Mouse (Mus musculus) testis, postnatal 10 days (tissue): ENCODE results near the gene Ugt1a8.
"Not testable (repeated sequence)": the region's sequence is repeated elsewhere in the genome, so short reads cannot be mapped to it uniquely, and the experiment has no call there.

ENCODE experiments used
- DNase-seq: peaks from one replicate; pipeline ENCODE4 v3.0.0; 2021; ENCODE audit warnings: low spot score

Ugt1a8 gene

DNA sequence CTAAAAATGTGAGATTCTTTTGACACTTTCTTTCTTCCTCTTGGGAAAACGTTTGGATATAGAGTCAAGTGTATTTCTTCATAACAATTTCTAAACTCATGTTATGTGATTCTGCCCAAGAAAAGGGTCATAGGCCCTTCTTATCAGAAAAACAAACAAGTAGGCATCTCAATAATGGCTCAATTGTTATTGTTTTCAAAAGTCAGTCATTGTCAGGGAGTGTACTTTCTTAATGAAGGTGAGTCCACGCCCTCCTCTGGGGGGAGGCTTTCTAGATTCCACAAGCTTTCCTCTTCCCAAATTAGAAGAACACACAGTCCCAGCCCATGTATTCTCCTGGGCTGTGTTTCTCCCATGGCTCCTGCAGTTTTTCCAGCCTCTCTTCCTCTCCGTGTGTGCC, at the start of gene Ugt1a8:
TSS of gene Ugt1a8 (plus strand) at position 301 of the 400 bp plus-strand sequence.
- DNase-seq = no peak

- DNase-seq = not testable (repeated sequence)
Measured at GRCm38 (mm10) chr1:88043044-88043443, 44.6 kb upstream of the Ugt1a8 start.

DNA sequence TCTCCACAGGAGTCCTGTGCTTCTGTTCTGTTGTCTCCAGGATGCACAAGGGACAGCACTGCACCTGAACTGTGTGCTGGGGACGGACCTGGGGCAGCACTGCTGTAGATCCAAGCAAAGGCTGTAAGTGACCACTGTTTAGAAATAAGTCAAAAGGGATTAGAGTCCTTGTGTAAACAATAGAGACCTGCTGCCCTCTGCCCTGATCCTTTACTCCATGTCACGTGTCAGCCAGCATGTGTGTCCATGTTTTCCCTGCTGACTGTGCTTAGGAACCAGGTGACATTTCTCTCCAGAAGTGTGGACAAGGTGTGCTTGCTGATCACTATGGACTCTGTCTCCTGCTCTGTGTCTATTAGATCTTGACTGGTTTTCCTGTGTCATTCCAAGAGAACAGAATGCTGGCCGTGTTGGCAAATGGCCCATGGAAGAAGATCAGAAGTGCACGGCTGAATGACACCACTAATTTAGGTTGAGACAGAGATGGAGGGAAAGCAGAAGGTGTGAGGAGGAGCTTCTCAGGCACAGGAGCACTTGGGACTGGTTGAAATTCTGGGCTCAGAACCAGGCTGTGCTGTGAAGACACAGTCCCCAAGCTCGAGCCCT, 42.7 kb upstream of the Ugt1a8 start:
- not testable (repeated sequence) for DNase-seq

GRCm38 (mm10) chr1:88047408-88047807, 40.2 kb upstream of the Ugt1a8 start:
- DNase-seq = not testable (repeated sequence)

DNA sequence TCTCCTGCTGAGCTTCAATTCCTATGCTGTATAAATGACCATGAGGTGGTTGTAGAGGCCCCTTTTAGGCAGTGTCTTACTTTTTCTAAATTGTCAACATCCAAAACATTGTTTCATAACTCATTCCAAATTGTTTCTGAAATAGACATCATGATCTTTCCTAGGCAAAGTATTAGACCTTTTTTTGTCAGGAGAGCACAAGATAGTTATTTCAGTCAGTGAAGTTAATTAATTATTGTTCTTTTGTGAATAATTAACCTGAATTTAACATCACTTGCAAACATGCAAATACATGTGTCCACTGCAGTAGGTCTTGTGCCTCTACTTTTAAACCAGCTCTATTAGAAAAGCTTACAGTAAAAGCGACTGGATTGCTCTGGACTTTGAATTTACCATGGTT, 32.5 kb upstream of the Ugt1a8 start, which contains the start of gene Ugt1a10:
TSS of gene Ugt1a10 (plus strand) at position 301 of the 400 bp plus-strand sequence.
- DNase-seq = no peak

DNA sequence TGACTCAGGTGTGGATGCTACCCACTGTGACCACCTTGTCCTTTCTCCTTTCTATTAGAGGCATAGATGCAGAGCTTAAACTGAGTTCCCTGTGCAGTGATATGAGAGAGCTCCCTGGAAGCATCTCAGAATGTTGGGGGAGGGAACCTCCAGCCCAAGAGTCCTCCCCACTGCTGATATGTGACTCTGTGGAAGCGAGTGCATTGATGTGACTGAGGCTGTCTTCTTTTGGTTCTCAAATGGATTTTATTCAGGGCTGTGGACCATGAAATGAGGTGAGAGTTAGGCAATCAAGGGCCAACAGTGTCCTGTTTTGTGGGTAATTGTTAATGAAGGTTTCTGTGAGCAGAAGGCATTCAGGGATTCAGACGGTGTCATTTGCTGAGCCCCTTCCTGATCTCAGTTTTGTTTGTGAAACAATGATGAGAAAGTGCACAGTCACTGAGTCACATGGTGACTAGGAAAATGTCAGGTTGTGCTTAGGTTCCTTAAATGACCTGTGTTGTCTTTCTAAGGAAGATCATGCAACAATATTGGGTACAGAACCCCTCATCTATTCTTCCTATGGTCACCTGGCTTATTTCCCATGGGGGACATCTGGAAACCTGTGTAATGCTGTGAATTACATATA, 21.0 kb upstream of the Ugt1a8 start:
- DNase-seq = not testable (repeated sequence)

GRCm38 (mm10) chr1:88070495-88070894, 17.1 kb upstream of the Ugt1a8 start, which contains the start of gene Ugt1a9:
TSS of gene Ugt1a9 (plus strand) at chr1:88070800.
- no peak for DNase-seq

DNA sequence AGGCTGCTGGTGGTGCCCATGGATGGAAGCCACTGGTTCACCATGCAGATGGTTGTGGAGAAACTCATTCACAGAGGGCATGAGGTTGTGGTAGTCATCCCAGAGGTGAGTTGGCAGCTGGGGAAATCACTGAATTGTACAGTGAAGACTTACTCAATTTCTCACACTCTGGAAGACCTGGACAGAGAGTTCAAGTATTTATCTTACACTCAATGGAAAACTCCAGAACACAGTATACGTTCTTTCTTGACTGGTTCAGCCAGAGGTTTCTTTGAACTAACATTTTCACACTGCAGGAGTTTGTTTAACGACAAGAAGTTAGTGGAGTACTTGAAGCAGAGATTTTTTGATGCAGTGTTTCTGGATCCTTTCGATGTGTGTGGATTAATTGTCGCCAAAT, 16.7 kb upstream of the Ugt1a8 start:
- DNase-seq = no peak

- no peak for DNase-seq
Measured at GRCm38 (mm10) chr1:88074471-88074870, 13.1 kb upstream of the Ugt1a8 start.

DNA sequence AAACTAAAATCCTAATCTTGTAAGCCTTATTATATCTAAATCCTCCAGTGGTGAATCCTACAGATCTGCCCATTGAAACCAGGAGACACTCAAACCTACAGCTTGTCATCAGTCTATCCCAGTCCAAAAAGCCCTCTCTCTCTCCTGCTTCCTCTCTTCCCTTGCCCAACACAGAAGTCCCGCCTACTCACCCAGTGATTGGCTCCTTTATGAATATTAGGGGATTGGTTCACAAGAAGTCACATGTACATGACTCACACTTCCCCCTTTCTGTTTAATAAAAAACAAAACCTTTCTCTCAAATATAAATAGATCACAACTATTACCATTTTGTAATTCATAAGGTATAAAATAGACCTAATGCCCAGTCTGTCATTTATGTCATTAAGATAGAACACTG, 10.5 kb upstream of the Ugt1a8 start:
- DNase-seq = no peak

- no peak for DNase-seq
Measured at GRCm38 (mm10) chr1:88081670-88082069, 5.9 kb upstream of the Ugt1a8 start.

GRCm38 (mm10) chr1:88086125-88086524, 1.5 kb upstream of the Ugt1a8 start:
- no peak for DNase-seq

DNA sequence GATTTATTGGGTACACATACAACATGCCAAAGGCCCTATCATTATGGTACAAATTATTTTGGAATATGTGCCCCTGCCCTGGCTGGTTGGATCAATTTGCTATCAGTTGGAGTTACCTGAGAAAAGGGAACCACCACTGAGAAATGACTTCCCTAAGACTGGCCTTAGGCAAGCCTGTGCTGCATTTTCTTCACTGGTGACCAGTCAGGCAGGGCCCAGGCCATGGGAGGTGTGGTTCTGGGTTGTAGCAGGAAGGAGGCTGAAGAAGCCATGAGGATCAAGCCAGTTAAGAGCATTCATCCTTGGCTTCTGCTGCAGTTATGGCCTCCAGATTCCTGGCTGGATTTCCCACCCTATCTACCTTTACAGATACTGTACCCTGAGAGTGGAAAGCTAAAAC, 4.7 kb downstream of the Ugt1a8 start:
- DNase-seq = no peak

DNA sequence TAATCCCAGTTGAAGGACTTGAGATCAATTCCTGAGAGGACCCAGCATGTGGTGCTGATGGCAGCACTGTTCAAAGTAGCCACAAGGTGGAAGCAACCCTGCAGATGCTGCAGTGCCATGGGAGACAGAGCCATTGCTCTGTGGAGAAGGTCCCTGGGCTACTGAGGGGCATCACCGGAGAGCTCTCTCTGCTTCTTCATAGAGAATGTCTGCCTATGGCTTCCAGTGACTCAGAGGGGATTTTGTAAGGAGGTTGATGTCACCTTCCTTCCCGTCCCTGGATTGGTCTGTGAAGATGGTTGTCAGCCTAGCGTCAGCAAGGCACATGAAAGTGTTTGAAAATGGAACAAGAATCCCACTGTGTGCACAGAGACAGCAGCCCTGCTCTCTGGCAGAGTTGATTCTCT, 6.7 kb downstream of the Ugt1a8 start:
- DNase-seq = not testable (repeated sequence)

- DNase-seq = no peak
Measured at GRCm38 (mm10) chr1:88094941-88095492, 7.4 kb downstream of the Ugt1a8 start, which contains the start of gene Ugt1a7c. TSS of gene Ugt1a7c (plus strand) at chr1:88095062.

GRCm38 (mm10) chr1:88098546-88098945, 10.9 kb downstream of the Ugt1a8 start:
- DNase-seq = not testable (repeated sequence)

DNA sequence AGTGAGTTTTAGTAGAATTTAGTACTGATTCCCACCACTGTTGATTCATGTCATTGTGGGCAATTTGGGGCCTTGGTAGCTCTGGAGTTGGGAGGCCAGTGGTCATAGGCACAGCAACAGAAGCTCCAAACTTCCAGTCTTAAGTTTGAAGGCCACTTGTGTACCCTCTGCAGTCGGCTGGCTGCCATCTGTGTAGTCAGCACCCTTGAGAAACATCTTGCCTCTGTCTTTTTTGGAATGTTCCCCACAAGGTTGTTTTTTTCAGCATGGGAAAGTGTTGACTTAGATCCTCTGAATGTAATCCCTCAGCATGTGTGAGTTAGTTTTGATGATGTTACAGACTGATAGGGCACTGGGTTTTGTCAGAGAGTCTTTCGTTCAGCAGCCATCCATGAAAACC, 12.1 kb downstream of the Ugt1a8 start:
- not testable (repeated sequence) for DNase-seq

GRCm38 (mm10) chr1:88103019-88103418, 15.4 kb downstream of the Ugt1a8 start, which contains the start of gene Ugt1a6b:
TSS of gene Ugt1a6b (plus strand) at chr1:88103252.
- not testable (repeated sequence) for DNase-seq

DNA sequence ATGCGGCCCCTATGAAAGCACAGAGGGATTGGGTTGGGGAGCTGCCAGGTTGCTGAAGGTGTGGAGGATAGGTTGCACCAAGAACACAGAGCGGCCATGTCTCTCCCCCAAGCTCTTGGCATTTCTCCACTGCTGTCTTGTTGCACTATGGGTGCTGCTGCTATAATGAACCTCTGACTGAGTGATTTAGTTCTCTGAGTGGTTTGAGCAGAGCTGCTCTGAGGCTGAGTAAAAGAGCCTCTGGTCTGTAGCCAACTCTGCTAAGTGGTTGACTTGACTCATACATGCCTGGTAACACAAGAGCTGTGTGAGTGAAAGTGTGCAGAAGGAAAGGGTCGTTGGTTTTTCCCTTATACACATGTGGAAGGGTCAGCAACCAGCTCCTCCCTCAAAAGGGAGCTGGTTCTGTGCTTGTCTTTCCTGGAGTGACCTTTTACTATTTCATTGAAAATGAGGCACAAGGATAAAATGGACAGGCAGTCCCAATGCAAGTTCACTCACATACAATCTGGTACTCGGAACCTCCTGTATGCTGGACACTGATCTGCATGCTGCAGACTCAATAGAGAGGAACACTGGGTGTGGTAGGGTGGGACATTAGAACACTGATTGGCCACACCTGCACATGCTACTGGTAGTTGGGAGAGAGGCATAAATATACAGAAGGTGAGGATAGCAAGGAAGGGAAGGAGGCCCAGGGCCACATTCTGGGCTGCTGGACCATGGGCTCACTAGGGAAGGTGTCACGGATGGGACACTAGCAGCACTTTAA, 16.3 kb downstream of the Ugt1a8 start:
- DNase-seq = not testable (repeated sequence)

GRCm38 (mm10) chr1:88104667-88105430, 17.2 kb downstream of the Ugt1a8 start:
- DNase-seq = no peak

- no peak for DNase-seq
Measured at GRCm38 (mm10) chr1:88105656-88106055, 18.0 kb downstream of the Ugt1a8 start.
